Mouse (Mus musculus) midbrain, embryonic 13.5 days (tissue): ENCODE data around the gene Aloxe3. TPM values are rescaled to one million over a fixed set of nuclear protein-coding genes. Genes with fewer than 3 reads are reported as not detected.

Experiments
- ATAC-seq: fragments of 200-750 bp; cut with Nextera tagmentation; 2 replicates; pipeline ENCODE4 v1.8.0; 2017; ENCODE audit warnings: mild to moderate bottlenecking, moderate TSS enrichment, moderate library complexity
- H3K27ac ChIP-seq: fragments of 300-500 bp; sonication (generic); 2 replicates; pipeline ENCODE4 v1.5.1; 2015; ENCODE audit warnings: inconsistent platforms, mild to moderate bottlenecking, moderate library complexity
- H3K27me3 ChIP-seq: fragments of 300-500 bp; sonication (generic); 2 replicates; pipeline ENCODE4 v1.6.1; 2015; ENCODE audit warnings: mild to moderate bottlenecking, inconsistent platforms
- H3K36me3 ChIP-seq: fragments of 300-500 bp; sonication (generic); 2 replicates; pipeline ENCODE4 v1.6.1; 2015; ENCODE audit warnings: mild to moderate bottlenecking, inconsistent platforms
- H3K4me1 ChIP-seq: fragments of 300-500 bp; sonication (generic); replicated peaks from 2 replicates; pipeline ENCODE4 v1.6.1; 2015; ENCODE audit warnings: inconsistent platforms
- H3K4me2 ChIP-seq: fragments of 300-500 bp; sonication (generic); replicated peaks from 2 replicates; pipeline ENCODE4 v1.6.1; 2015; ENCODE audit warnings: moderate library complexity, mild to moderate bottlenecking, inconsistent platforms
- H3K4me3 ChIP-seq: fragments of 300-500 bp; sonication (generic); replicated peaks from 2 replicates; pipeline ENCODE4 v1.5.1; 2015; ENCODE audit warnings: mild to moderate bottlenecking, inconsistent platforms
- H3K9ac ChIP-seq: fragments of 300-500 bp; sonication (generic); replicated peaks from 2 replicates; pipeline ENCODE4 v1.6.1; 2015; ENCODE audit warnings: mild to moderate bottlenecking, inconsistent platforms
- H3K9me3 ChIP-seq: fragments of 300-500 bp; sonication (generic); 2 replicates; pipeline ENCODE4 v1.6.1; 2016; ENCODE audit warnings: mild to moderate bottlenecking, inconsistent platforms
- WGBS: fragments of 180-500 bp; shearing (Covaris S2); methylation state at CpG from one replicate; pipeline ENCODE4 v1.1.7; 2015; 5-methylcytosine and 5-hydroxymethylcytosine counted together
- polyA plus RNA-seq: library from polyadenylated mRNA; unstranded; fragments of >200 nt; fragmentation: Nextera tagmentation; extraction: Ambion mirVana; gene quantifications from 2 replicates; pipeline ENCODE4 v1.2.1, GENCODE M21; 2015

Gene Aloxe3
- polyA plus RNA-seq, 1 experiment from 2014 or later: 0.39 TPM

DNA sequence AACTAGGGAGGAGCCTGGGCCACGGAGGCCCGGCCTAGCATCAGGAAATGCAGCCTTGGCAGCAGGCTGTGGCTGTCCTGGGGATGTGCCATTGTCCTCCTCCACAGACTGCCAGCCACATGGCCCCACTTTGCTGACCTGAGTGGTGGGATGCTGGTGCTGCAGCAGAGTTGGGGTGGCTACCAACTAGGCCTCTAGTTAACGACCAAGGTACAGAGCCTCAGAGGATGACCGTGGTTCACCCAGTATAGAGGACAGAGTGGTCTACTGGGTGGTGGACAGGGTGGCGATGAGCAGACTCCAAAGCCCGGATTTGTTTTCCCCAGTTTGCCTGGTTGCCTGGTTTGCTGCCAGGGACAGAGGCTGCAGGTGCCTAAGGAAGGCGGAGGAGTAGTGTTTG is 49.0 kb downstream of the Aloxe3 start:
- WGBS: 91% methylated on average over 7 of the region's 7 CpGs
- no peaks in the 10 kb centered on the region for H3K4me1 ChIP-seq
- H3K4me2 ChIP-seq: no peak overlapping the region
- H3K27me3 ChIP-seq: no peaks in the 10 kb centered on the region
- no peak for ATAC-seq
- no peak overlapping the region for H3K27ac ChIP-seq
- H3K36me3 ChIP-seq: no peaks in the 10 kb centered on the region
- H3K4me3 ChIP-seq: no peak overlapping the region
- no peaks in the 10 kb centered on the region for H3K9me3 ChIP-seq
- no peak overlapping the region for H3K9ac ChIP-seq

DNA sequence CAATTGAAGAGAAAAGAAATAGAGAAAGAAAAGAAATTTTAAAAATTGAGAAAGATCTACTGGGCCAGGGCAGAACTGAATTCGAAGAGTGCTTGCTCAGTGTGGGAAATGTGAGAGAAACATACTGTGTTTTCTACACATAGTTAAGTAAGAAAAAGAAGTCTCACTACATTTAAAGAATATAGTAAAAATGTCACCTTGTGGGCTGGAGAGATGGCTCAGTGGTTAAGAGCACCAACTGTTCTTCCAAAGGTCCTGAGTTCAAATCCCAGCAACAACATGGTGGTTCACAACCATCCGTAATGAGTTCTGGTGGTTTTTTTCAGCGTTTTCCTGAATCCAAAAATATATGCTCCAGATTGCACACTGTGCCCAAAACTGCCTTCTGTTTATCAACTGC is 52.8 kb downstream of the Aloxe3 start:
- H3K4me2 ChIP-seq: no peak overlapping the region
- H3K4me3 ChIP-seq: no peak overlapping the region
- H3K4me1 ChIP-seq: no peaks in the 10 kb centered on the region
- 77% methylated on average over 3 of the region's 3 CpGs for WGBS
- H3K27me3 ChIP-seq: no peaks in the 10 kb centered on the region
- H3K27ac ChIP-seq: no peak overlapping the region
- no peak for ATAC-seq
- H3K9ac ChIP-seq: no peak overlapping the region
- no peaks in the 10 kb centered on the region for H3K36me3 ChIP-seq
- H3K9me3 ChIP-seq: no peaks in the 10 kb centered on the region

DNA sequence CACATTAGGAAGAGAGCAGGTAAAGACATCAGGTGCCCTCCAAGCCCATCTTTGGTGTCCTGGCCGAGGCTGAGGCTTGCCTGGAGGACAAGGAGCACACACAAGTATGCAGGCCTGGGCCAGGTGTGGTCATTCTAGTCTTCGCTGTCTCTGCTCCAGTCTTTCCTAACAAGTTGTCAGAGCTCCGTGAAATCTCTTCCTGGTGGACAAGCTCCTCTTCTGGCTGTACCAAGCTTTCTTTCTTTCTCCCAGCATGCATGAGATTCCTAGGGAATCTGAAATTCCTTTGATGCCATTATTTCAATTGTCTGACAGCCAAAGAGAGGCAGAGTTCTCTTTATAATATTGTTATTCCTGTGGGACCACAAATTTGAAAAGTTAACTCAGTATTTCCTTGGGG is 53.8 kb downstream of the Aloxe3 start:
- Histone ChIP-seq H3K9ac (no peak overlapping the region), H3K4me3 (no peak overlapping the region), H3K27ac (no peak overlapping the region), H3K4me2 (no peak overlapping the region), H3K36me3 (no peaks in the 10 kb centered on the region), H3K4me1 (no peaks in the 10 kb centered on the region), H3K9me3 (no peaks in the 10 kb centered on the region), H3K27me3 (no peaks in the 10 kb centered on the region)
- no peak for ATAC-seq
- WGBS: 46% methylated on average over 3 of the region's 3 CpGs

DNA sequence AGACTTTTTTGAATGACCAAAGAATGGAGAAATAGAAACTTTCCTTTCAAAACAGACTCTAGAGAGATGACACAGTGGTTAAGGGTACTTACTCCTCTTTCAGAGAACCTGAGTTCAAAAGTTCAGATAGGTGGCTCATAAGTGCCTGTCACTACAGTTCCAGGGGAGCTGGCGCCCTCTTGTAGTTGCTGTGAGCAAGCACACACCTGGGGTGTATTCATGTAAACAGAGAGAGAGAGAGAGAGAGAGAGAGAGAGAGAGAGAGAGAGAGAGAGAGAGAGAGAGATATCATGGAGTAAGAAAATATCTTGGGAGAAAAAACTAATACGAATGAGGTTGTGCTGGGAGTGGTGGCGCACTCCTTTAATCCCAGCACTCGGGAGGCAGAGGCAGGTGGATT is 54.4 kb downstream of the Aloxe3 start:
- Histone ChIP-seq H3K27ac (no peak overlapping the region), H3K4me3 (no peak overlapping the region), H3K4me2 (no peak overlapping the region), H3K9me3 (no peaks in the 10 kb centered on the region), H3K36me3 (no peaks in the 10 kb centered on the region), H3K27me3 (no peaks in the 10 kb centered on the region), H3K4me1 (no peaks in the 10 kb centered on the region), H3K9ac (no peak overlapping the region)
- 87% methylated on average over 4 of the region's 4 CpGs for WGBS
- no peak for ATAC-seq

DNA sequence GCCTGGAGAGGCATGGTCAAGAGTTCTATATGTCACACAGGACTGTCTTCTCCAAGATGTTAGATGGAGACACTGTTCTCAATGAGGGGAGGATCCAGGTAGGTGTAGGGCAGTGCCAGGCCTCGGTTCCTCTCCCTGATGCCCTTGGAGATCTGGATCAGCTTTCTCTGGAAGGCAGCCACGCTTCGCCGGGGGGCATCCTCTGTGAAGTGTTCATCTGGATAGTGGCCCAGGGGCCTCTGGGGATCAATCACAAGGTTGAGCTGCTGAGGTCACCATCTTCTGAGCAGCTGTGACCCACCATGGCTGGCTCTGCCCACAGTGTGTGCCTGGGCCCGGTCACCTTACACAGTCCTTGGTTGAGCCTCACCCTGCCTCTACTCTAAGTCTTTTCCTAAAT is 59.3 kb downstream of the Aloxe3 start:
- WGBS: 86% methylated on average over 5 of the region's 5 CpGs
- no peak for ATAC-seq
- Histone ChIP-seq H3K4me1 (no peaks in the 10 kb centered on the region), H3K9ac (no peak overlapping the region), H3K27ac (no peak overlapping the region), H3K4me2 (no peak overlapping the region), H3K4me3 (no peak overlapping the region), H3K9me3 (no peaks in the 10 kb centered on the region), H3K36me3 (no peaks in the 10 kb centered on the region), H3K27me3 (no peaks in the 10 kb centered on the region)

DNA sequence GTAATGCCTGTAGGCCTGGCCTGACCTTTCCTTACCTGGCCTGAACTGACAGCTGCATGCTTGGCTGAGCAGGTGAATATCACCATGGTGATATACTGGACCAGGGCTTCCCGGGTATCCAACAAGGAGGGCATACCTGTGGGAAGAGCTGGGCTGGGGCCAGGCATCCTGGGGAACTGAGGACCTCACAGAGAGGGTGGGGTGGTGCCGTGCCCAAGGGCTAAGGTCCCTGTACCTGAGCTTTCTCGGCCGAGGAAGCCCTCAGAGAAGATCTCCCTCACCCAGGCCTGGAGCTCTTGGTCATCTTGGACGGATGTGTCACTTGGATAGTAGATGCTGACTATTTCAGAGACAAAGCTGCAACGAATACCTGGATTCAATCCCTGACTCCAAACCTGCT is 60.2 kb downstream of the Aloxe3 start:
- no peaks in the 10 kb centered on the region for H3K27me3 ChIP-seq
- H3K36me3 ChIP-seq: no peaks in the 10 kb centered on the region
- H3K4me2 ChIP-seq: no peak overlapping the region
- no peaks in the 10 kb centered on the region for H3K9me3 ChIP-seq
- no peak overlapping the region for H3K27ac ChIP-seq
- no peak overlapping the region for H3K9ac ChIP-seq
- no peaks in the 10 kb centered on the region for H3K4me1 ChIP-seq
- no peak for ATAC-seq
- no peak overlapping the region for H3K4me3 ChIP-seq
- 83% methylated on average over 6 of the region's 6 CpGs for WGBS

DNA sequence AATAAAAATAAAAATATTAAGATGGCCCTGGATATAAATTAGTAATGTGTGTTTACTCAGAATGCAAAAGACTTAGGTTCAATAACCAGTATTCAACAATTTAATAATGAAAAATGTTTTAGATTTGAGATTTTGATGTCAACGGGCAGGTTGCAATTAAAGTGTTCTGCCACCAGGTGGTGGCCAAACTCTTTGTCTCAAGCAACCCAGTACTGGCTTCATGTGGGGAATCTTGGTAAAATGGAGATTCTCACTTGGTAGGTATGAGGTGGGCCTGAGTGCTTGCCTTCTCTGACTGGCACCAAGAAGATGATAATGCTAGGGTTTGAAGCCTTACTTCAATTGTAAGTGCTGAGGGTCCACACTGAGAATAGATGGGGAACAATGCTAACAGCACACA is 67.1 kb downstream of the Aloxe3 start:
- WGBS: 12% methylated on average over 1 of the region's 1 CpGs
- H3K4me1 ChIP-seq: peaks cover 10% of the 10 kb centered on the region; the same call in 1 of the 2 replicates
- no peak overlapping the region for H3K9ac ChIP-seq
- no peak overlapping the region for H3K4me3 ChIP-seq
- no peak overlapping the region for H3K27ac ChIP-seq
- no peaks in the 10 kb centered on the region for H3K36me3 ChIP-seq
- H3K4me2 ChIP-seq: no peak overlapping the region
- H3K27me3 ChIP-seq: peaks cover 22% of the 10 kb centered on the region
- H3K9me3 ChIP-seq: no peaks in the 10 kb centered on the region
- no peak for ATAC-seq

DNA sequence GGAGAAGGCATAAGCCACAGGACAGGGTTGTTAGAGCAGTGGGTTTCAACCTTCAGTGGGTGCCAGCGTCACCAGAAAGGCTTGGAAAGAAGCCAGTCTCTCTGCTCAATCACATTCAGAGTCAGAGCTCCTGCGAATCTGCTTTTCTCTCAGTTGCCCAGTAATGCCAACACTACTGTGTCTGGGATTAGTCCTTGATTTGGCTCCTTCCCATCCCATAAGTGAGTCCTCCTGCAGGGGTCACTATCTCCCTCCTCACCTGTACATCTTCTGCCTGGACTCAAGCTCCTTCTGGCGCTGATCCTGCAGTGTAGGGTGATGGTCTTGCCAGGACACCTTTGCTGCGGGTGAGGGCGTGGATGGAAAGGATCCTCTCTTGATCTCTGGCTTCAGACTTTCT is 71.1 kb downstream of the Aloxe3 start:
- Histone ChIP-seq H3K4me3 (peak overlapping the region; percentile 12), H3K36me3 (no peaks in the 10 kb centered on the region), H3K9me3 (no peaks in the 10 kb centered on the region), H3K9ac (peak overlapping the region; percentile 29; the same call in 1 of the 2 replicates), H3K4me1 (peaks cover 10% of the 10 kb centered on the region; the same call in 1 of the 2 replicates), H3K27ac (no peak overlapping the region), H3K27me3 (peaks cover 33% of the 10 kb centered on the region), H3K4me2 (peak overlapping the region; percentile 49)
- no peak for ATAC-seq
- WGBS: 8% methylated on average over 5 of the region's 5 CpGs

DNA sequence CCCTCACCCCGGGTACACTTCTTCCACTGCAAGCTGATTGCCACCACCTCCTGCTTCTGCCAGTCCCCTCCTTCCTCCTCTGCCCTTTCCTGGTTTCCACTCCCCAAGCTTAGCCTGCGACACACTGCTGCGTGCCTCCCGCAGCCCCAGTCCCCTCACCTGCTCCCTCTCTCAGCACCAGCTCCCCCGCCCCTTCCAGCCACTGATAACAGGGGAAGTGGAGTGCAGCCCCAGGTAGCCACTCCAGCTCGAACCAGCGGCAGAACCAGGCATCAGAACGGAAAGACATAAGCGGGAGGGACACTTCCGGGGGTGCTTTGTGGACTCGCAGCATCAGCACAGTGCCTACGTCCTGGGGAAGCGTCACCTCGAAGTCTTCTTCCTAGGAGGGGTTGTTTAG is 71.5 kb downstream of the Aloxe3 start:
- Histone ChIP-seq H3K4me1 (peaks cover 10% of the 10 kb centered on the region; the same call in 1 of the 2 replicates), H3K4me2 (peak overlapping the region; percentile 49), H3K9me3 (no peaks in the 10 kb centered on the region), H3K4me3 (peak overlapping the region; percentile 12), H3K36me3 (no peaks in the 10 kb centered on the region), H3K27ac (no peak overlapping the region), H3K9ac (peak overlapping the region; percentile 29; the same call in 1 of the 2 replicates), H3K27me3 (peaks cover 33% of the 10 kb centered on the region)
- WGBS: 2% methylated on average over 14 of the region's 14 CpGs
- no peak for ATAC-seq

DNA sequence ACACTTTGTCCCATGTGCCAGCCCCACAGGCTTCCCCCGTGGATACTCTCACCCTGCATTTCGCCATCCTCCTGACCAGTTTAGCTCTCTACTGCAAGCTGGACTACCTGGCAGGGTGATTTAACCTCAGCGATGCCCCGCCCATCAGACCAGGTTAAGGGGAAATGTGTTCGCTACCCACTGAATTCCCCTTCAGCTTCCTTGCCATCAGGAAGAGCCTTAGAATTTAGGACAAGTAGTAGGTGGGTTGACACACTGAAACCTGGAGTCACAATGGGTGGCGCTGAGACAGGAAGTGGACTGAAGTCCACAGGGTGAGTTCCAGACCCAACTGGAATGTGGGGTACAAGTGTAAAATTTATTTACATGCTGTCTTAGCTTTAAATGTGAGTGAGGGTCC is 72.0 kb downstream of the Aloxe3 start, which contains the start of gene Alox8:
Alox8 (minus strand) TSS at position 101 of the 400 bp plus-strand sequence.
- Histone ChIP-seq H3K4me1 (peaks cover 10% of the 10 kb centered on the region; the same call in 1 of the 2 replicates), H3K4me3 (peak within 1 kb of the TSS; percentile 12), H3K36me3 (no peaks in the 10 kb centered on the region), H3K4me2 (peak within 1 kb of the TSS; percentile 49), H3K27ac (no peak within 1 kb of the TSS), H3K9me3 (no peaks in the 10 kb centered on the region), H3K9ac (peak within 1 kb of the TSS; percentile 29; the same call in 1 of the 2 replicates), H3K27me3 (peaks cover 33% of the 10 kb centered on the region)
- 35% methylated on average over 6 of the region's 6 CpGs for WGBS
- no peak for ATAC-seq

Other genes starting within 250 kb of the Aloxe3 start
- 0.04 and 0.05 TPM in 2 replicates for gene Rnf222, start 237.3 kb upstream of the Aloxe3 start, polyA plus RNA-seq
- gene Rpl26, start 224.3 kb upstream of the Aloxe3 start, polyA plus RNA-seq: 718 and 727 TPM in 2 replicates
- gene Odf4, start 198.8 kb upstream of the Aloxe3 start, polyA plus RNA-seq: 0.57 and 0.73 TPM in 2 replicates
- 12.1 and 13.6 TPM in 2 replicates for gene Arhgef15, start 168.4 kb upstream of the Aloxe3 start, polyA plus RNA-seq
- gene Slc25a35, start 157.8 kb upstream of the Aloxe3 start, polyA plus RNA-seq: 1.2 and 1.3 TPM in 2 replicates
- 30.4 and 31.6 TPM in 2 replicates for gene Rangrf, start 150.7 kb upstream of the Aloxe3 start, polyA plus RNA-seq
- gene Pfas, start 117.4 kb upstream of the Aloxe3 start, polyA plus RNA-seq: 25.7 and 26.0 TPM in 2 replicates
- gene Ctc1, start 110.0 kb upstream of the Aloxe3 start, polyA plus RNA-seq: 51.2 and 58.8 TPM in 2 replicates
- gene Aurkb, start 80.2 kb upstream of the Aloxe3 start, polyA plus RNA-seq: 61.3 and 62.6 TPM in 2 replicates
- 11.3 and 13.5 TPM in 2 replicates for gene Borcs6, start 66.2 kb upstream of the Aloxe3 start, polyA plus RNA-seq
- gene Tmem107, start 55.1 kb upstream of the Aloxe3 start, polyA plus RNA-seq: 31.7 and 42.5 TPM in 2 replicates
- 175 and 188 TPM in 2 replicates for gene Vamp2, start 37.4 kb upstream of the Aloxe3 start, polyA plus RNA-seq
- 8.6 and 10.5 TPM in 2 replicates for gene Per1, start 30.7 kb upstream of the Aloxe3 start, polyA plus RNA-seq
- gene Hes7, start 5.5 kb upstream of the Aloxe3 start, polyA plus RNA-seq: 0.10 and 0.26 TPM in 2 replicates
- 0.28 TPM in 1 of 2 replicates, not detected in the other for gene 9130213A22Rik, start 3.3 kb upstream of the Aloxe3 start, polyA plus RNA-seq
- gene Alox12b, start 31.1 kb downstream of the Aloxe3 start, polyA plus RNA-seq: 0.13 TPM in 1 of 2 replicates, not detected in the other
- 0.06 and 0.07 TPM in 2 replicates for gene Alox8, start 71.9 kb downstream of the Aloxe3 start, polyA plus RNA-seq
- gene Gucy2e, start 111.1 kb downstream of the Aloxe3 start, polyA plus RNA-seq: 0.32 and 0.42 TPM in 2 replicates
- 29.8 and 30.8 TPM in 2 replicates for gene Cntrob, start 197.9 kb downstream of the Aloxe3 start, polyA plus RNA-seq
- gene Trappc1, start 198.1 kb downstream of the Aloxe3 start, polyA plus RNA-seq: 221 and 223 TPM in 2 replicates
- gene Kcnab3, start 200.4 kb downstream of the Aloxe3 start, polyA plus RNA-seq: 3.9 and 4.9 TPM in 2 replicates
- 146 and 155 TPM in 2 replicates for gene Rnf227, start 214.6 kb downstream of the Aloxe3 start, polyA plus RNA-seq
- gene Chd3, start 243.5 kb downstream of the Aloxe3 start, polyA plus RNA-seq: 83.5 and 91.9 TPM in 2 replicates